Mouse (Mus musculus) heart, adult 9 months (tissue): ENCODE measurements around the gene Nos3.
"Not testable (repeated sequence)": the region's sequence is repeated elsewhere in the genome, so short reads cannot be mapped to it uniquely, and the experiment has no call there.

Experiments used
- DNase-seq, 2 experiments: peaks; one replicate each; pipeline ENCODE4 v3.0.0; 2022; ENCODE audit warnings: low spot score in 2 of 2

Gene Nos3

DNA sequence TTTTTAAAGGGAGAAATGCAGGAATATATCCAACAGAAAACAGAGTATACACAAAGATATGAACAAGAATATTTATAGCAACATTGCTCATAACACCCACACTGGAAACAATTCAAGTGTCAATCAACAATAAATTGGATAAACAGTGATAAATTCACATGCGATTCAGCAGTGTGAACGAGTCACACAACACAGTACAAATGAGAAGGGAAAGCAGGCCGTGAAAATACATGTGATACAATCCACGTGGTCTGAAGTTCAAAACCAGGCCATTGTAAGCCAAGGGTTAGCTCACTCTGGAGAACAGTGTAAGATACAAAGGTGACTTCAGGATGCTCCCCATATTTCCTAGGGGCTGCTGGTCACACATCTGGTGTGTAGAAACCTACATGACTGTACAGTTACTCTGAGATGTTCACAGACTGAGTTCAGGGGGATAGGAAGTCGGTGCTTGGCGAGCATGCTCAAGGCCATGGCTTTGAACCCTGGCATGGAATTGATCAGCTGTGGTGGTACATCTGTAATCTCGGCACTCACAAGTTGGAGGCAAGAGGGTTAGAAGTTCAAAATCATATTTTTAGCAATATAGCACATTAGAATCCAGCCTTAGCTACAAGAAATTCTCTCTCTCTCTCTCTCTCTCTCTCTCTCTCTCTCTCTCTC is 10.2 kb downstream of the Nos3 start:
- no peak for DNase-seq

DNA sequence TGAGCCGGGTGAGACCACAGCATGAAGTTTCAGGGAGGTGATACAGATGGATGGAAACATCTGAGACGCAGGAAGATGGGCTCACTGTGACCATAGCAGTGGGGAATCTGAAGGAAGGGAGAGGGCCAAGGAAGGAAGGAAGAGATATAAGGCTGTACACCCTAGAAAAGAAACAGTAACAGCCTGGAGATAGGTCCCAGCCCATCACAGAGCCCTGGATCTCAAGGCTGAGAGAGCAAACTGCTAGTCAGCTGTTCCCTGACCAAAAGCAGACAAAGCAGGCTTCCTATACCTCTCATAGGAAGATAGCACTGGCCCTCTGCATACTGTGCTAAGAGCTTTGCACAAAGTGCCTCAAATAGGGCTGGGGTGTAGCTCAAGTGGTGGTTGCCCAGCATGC is 14.1 kb downstream of the Nos3 start:
- DNase-seq, result no peak

DNA sequence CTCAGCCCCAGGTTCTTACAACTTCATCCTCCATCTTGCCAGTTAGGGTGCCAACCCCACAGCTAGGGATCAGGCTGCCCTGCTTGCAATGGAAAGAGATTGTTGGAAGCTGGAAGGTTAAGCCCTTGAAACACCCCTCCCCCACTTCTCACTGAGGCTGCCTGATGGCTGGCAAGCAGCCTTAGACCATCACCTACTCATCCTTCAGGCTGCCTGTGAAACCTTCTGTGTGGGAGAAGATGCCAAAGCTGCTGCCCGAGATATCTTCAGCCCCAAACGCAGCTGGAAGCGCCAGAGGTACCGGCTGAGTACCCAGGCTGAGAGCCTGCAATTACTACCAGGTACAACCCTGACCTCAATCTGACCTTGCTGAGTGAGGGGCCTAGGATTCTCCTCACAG is 14.9 kb downstream of the Nos3 start:
- DNase-seq, result no peak

DNA sequence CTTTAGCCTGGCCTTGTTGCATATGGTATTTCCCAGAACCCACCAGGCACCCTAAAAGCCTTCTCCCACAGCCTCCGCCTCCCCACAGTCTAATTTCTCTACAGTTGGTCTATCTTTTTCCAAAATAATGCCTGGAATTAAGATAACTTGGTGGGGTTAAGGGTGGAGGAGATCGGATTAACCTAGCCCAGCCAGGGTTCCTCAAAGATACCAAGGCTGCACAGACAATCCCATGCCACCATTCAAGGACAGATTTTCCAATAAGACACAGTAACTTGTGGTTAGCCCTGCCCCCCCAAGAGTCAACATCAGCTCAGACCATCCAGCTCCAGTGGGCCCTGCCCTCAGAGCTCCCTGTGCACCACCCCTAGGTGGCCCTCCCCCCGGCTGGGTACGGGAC is 15.9 kb downstream of the Nos3 start:
- no peak for DNase-seq

DNA sequence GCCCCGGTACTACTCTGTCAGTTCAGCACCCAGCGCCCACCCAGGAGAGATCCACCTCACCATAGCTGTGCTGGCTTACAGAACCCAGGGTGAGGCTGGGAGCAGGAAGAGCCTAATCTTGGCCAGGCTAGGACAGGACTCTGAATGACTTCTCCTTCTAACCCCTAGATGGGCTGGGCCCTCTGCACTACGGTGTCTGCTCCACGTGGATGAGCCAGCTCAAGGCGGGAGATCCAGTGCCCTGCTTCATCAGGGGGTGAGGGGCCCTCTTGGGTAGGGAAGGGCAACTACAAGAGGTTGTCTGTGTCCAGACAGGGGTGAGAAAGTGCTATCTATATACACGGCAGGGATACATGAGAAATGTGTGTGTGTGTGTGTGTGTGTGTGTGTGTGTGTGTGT is 16.9 kb downstream of the Nos3 start:
- no peak for DNase-seq

DNA sequence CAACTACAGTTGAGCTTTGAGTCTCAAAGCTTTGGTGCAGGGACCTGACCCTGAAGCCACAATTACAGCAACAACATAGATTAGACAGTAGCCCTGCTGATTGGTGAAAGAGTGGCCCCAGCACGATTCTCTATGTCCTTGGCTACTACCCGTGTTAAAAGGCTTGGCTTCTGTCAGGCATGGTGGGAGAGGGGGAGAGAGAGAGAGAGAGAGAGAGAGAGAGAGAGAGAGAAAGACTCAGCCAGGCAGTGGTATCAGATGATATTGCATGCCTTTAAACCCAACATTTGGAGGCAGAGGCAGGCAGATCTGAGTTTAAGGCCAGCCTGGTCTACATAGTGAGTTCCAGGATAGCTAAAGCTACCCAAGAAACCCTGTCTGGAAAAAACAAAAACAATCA is 17.4 kb downstream of the Nos3 start:
- no peak for DNase-seq

DNA sequence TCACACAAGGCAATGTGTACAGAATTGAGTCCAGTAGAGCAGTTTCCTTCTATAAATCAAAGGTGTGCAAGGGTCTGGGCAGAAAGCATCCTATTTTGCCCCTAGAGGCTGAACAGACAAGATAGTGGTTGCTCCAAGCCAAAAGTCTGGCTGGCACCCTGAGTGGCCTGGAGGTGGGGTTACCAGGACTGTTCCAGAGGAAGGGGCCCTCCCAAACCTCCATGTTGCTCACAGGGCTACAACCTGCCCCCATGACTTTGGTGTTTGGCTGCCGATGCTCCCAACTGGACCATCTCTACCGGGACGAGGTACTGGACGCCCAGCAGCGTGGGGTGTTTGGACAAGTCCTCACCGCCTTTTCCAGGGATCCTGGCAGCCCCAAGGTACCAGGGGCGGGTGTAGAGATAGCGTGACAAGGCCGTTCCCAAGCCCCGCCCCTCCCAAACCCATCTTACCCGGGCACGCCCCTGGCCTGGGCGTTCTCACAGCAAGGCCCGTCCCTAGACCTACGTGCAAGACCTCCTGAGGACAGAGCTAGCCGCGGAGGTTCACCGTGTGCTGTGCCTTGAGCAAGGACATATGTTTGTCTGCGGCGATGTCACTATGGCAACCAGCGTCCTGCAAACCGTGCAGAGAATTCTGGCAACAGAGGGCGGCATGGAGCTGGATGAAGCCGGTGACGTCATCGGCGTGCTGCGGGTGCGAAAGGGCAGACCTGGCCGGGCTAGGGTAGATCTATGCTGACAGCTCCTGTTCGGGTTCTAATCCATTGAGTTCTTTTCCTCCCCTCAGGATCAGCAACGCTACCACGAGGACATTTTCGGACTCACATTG is 18.6 kb downstream of the Nos3 start:
- DNase-seq, result peak; percentile 86 to 89

DNA sequence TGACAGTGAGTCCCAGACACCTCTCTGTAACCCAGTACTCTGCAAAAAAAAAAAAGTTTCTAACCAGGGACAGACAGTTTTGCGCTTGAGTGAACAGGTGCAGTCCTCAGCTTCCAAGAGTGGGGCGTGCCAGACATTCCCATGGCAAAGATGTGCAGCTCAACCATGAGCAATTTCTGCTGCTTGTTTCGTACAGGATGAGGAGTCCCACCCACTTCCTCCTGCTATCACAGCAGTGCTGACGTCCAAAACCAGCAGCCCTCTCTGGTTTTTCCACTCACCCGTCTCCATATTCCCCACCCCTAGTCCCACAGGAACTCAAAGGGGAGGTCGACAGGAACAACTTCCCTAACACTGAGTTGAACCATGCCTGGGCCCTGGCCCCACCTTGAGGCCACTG is 19.8 kb downstream of the Nos3 start:
- peak; percentile 79 to 90 for DNase-seq

DNA sequence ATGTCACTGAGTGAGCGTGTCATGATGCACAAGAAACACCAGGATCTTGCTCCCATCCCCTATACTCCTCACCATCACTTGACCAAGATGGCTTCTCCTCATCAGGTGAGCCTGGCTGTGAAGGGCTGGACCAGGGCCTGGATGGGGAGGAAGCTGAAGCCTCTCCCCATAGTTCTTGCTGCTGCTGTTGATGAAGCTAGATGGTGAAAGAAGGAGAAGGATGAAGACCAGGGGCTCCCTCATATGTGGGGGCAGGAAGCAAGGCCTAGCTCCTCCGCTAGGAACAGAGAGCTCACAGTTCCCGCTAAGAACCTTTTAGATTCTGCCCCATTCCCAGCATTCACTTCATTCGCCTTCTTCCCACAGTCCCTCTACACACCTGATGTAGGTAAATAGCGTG is 20.8 kb downstream of the Nos3 start:
- no peak for DNase-seq

DNA sequence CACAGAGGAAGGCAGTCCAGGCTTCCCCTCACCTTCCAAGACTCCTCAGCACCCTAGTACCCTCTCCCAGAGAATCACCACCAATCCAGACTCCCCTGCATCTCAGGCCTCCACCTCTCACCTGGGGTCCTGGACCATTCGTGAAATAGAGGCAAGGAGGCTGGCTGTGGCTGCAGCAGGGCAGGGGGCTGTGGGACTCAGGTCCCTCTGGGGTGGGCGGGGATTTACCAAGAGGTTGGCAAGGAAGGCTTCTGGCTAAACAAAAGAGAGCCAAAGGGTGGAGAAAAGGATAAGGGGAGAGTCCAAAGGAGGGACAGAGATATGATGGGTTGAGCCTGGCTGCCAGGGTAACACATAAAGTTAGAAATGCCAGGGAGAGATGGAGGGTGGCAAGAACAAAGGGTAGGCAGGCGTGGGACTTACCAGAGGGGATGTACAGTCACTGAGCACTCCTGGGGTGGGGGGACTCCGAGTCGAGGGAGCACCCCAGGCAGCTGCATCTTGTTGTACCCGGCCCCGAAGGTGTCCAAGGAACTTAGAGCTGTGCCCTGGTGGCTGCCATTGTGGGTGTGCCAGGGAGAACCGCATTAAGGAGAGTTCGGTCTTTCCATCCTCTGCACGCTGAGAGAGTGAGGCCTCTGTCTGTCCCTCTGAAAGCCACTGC is 21.4 kb downstream of the Nos3 start:
- DNase-seq, result no peak

DNA sequence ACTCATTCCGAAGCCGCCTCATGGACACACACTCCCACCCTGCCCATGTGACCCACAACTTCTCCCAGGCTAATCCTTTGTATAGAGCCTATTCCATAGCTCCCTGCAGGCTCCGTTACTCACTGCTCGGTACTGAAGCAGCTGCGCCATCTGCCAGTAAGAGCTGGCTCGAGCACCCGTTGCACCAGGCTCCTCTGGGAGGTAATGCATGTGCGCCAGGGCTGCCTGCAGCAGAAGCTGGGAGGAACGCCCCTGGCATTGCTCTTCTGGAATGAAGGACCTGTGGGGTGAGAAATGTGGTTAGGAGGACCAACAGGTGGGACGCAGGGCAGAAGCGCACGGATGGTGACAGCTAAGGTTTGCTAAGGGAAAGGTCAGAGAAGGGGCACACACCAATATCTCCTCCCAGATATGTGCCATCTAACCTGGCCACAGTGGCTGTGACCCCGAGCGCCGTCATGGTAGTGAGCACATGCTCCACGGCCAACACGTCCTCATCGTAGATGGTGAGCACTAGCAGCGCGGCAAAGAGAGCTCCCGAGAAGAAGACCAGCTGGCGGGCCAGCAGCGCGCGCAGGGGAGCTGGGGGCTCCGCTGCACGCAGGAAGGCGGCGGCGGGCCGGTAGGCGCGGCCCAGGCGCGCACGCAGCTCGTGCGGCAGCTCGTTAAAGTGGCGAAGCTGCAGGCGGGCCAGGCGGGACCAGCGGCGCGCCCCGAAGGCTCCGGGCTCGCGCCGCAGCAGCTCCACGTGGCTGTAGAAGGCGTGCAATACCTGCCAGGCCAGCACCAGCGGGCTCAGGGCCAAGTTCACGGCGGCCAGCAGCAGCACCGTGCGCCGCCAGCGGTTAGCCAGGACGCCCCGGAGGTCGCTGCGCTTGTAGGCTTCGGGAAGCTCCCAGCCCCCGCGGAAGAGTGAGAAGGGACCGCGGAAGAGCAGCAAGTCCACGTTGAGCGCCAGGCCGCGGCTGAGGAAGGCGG is 22.9 kb downstream of the Nos3 start:
- peak in 1 of 2 experiments; percentile 64 for DNase-seq

DNA sequence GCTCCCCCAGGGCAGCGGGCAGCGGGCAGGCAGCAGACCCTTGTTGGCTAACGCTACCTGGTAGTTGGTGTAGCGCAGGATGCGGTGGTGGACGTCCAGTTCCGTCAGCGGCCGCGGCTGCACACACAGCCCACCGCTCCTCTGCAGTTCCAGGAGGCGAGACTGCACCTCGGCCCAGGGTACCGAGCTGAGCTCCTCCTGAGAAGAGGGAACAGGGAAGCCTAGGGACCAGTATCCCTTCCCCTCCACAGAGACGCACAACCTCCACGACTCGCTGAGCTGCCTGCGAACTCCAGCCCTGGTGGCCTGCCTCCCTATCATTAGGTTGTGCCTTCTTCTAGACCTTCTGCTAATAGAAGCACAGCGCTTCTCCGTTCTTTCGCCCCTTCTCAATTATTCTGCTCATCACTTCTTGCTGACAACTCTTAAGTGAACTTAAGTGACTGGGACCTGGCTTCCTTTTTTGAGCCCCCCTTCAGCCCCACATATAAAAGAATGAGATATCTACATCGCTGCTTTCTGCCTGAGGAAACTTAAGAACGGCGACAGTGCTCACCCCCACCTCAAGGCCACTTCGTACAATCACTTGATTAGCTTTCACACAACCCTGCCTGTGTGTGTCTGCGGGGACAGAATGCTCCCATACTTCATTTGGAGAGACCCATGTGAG is 23.8 kb downstream of the Nos3 start:
- no peak for DNase-seq

DNA sequence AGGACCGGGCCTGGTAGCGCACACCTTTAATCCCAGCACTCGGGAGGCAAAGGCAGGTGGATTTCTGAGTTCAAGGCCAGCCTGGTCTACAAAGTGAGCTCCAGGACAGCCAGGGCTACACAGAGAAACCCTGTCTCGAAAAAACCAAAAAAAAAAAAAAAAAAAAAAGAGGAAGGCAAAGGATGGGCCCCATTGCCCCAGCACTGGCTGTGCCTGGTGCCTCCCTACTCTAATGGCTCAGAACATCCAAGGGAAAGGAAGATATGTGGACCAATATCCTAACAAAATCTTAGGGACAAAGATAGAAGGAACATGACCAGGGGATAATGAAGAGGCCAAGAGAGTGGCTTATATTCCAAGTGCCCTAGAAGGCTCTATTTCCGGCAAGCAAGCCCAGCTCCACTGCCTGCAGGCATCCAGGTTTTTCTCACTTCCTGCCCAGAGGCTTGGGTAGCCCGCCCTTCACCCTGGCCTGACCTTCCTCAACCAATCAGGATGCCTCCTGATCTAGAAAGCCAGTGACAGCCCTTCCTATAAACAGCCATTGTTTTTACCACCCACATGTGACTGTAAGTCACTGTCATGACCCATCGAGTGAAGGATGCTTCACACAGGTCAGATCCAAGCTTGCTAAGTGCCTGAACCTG is 24.5 kb downstream of the Nos3 start:
- peak; percentile 26 to 55 for DNase-seq

DNA sequence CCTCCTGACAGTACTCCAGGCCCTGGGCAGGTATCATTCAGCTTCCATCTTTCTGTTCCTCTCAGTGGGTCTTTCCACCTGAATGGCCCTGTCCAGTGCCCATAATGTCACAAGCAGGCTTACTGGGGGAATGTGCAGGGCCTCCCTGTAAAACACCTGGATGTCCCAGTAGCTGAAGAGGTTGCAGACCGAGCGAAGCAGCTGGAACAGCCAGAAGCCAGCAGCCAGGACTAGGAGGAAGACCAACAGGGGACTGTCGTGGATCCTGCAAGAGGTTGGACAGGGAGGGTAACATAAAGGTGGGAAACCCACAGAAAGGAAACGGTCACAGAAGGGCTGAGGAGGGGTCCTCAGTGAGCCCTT is 25.0 kb downstream of the Nos3 start:
- no peak for DNase-seq

DNA sequence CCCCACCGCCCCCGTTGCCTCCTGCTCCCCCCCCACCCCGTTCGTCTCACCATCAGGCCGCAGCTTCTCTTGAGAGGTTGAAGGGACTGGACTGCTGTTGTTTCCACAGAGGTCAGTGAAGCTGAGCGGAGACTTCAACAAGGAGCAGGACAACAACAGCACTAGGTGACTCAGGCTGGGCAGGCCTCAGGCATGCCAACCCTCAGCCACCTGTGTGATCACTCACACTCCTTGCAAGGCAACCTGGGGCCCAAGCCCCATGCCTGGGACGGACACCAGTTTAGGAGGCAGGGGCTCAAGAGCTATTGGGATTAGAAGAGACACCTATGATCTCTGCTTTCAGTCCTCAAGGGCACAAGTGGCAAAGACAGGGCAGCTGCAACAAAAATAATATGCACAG is 27.3 kb downstream of the Nos3 start, which contains the start of gene Atg9b:
Atg9b (minus strand) TSS at position 280 of the 400 bp plus-strand sequence.
- DNase-seq, result no peak

DNA sequence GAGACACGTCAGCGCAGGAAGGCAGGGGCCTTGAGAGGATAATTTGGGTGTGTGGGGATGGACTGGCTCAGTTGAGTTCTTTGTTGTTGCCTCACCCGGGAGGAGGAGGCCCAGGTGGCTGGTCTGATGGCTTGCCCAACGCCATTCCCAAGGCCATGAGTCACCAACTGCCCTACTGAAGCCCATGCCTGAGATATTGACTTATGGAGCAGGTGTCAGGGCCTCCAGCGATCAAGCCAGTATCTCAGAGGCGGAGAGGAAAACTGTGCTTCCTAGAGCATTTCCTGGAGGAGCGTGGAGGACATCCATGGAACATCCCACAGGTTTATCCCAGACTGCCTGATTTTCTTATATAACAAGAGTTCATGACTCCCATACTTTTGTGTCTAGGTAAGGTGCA is 28.1 kb downstream of the Nos3 start:
- DNase-seq, result no peak

DNA sequence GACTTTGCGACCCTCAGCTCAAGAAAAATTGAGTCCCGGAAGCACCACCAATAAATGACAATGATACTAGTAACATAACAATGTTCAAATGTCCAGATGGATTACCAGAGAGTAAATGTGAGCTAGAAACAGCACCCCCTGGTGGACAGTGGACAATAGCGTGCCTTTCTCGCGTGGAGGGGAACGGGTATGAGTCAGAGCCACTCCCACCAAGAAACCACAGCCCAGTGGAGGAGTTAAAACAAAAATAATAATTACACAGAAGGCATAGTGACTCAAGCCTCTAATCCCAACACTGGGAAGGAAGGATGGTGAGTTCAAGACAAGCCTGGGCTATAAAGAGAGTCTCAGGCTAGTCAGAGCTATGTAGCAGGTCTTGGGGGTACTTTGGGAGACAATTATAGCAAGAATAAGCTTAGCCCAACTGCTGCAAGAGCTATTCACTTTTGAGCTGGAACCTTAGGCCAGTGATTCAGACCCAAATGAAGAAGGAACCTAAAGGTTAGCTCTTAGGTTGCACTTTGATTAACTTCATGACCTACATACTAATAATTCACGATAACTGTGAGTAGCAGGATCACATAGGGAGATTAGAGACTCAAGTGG is 28.9 kb downstream of the Nos3 start, which contains the start of gene Abcb8:
Abcb8 (plus strand) TSS at position 272 of the 606 bp plus-strand sequence.
- DNase-seq, result peak; percentile 79 to 86

DNA sequence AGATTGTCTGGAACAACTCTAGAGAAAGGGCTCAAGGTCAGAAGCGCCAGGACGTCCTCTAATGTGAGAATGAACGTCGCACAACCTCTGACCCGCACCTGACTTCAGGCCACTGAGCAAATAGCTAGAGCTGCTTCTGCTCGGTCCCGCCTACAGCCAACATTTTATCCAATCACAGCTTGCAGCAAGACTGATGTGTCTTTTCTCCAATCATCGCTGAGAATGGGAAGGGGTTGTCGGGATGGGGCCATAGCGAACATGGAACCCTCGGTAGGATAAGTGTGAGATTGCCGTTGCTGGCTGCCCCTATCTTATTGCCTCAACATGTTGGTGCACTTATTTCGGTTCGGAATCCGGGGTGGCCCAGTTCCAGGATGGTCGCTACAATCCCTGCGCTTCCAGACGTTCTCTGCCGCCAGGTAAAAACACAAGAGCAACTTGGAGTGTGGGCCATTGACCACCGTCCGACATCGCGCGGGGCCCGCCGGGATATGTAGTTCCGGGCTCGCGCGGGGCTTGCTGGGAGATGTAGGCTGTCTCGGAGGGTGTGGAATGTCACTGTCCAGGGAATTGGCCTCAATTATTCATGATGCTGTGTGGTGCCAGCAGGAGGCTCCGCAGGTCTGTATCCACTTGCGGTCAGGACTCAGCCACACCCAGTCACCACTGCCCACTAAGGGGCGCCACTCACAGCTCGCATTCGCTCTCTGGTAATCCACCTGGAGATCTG is 29.7 kb downstream of the Nos3 start:
- peak; percentile 98 to 99 for DNase-seq

DNA sequence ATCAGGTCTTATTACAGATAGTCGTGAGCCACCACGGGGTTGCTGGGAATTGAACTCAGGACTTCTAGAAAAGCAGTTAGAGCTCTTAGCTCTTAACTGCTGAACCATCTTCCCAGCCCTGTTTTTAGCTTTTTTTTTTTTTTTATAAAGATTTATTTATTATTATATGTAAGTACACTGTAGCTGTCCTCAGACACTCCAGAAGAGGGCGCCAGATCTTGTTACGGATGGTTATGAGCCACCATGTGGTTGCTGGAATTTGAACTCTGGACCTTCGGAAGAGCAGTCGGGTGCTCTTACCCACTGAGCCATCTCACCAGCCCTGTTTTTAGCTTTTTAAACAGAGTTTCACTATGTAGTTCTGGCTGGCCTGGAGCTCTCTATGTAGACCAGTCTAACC is 31.6 kb downstream of the Nos3 start:
- not testable (repeated sequence) for DNase-seq
